Mouse (Mus musculus): ENCODE results near the gene Tsg101. TPM values are rescaled to one million over a fixed set of nuclear protein-coding genes. Genes with fewer than 3 reads are reported as not detected.

Tsg101 gene
- polyA plus RNA-seq, 1 experiment from 2014 or later, result 165 TPM

DNA sequence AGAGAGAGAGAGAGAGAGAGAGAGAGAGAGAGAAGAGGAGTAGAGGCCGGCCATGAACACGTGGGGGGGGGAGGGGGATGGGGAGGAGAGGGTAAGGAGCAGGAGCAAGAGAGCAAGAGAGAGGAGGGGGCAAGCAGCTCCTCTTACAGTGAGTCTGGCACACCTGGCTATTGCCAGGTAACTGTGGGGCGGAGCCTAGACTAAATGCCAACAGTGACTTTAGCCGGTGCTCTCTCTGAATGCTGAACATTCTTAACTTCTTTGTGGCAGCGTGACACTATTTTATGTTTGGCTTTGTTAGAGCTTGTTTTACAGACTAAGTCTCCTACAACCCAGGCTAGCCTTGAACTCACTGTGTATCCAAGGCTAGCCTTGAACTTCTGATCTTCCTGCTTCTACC is 77.5 kb downstream of the Tsg101 start:
- H3K9me3 ChIP-seq (ENCODE audit: control insufficient read depth, low read length), result no peaks in the 10 kb centered on the region
- no peak overlapping the region for H3K9ac ChIP-seq (ENCODE audit: low read length)
- H3K36me3 ChIP-seq (ENCODE audit: control insufficient read depth, insufficient read depth, low read length), result no peaks in the 10 kb centered on the region
- H3K27me3 ChIP-seq (ENCODE audit: control insufficient read depth, insufficient read depth, low read depth, low read length), result no peaks in the 10 kb centered on the region
- no peak for ATAC-seq (ENCODE audit: low read depth)
- no peak overlapping the region for H3K4me2 ChIP-seq (ENCODE audit: low read depth, low read length)
- no peak overlapping the region for H3K27ac ChIP-seq (ENCODE audit: low read length)
- no peak overlapping the region for H3K4me3 ChIP-seq (ENCODE audit: low read length)
- peaks cover 55% of the 10 kb centered on the region for H3K4me1 ChIP-seq (replicated peaks; ENCODE audit: control insufficient read depth, insufficient read depth, low read length)
- 30% methylated on average over 5 of the region's 5 CpGs for WGBS

DNA sequence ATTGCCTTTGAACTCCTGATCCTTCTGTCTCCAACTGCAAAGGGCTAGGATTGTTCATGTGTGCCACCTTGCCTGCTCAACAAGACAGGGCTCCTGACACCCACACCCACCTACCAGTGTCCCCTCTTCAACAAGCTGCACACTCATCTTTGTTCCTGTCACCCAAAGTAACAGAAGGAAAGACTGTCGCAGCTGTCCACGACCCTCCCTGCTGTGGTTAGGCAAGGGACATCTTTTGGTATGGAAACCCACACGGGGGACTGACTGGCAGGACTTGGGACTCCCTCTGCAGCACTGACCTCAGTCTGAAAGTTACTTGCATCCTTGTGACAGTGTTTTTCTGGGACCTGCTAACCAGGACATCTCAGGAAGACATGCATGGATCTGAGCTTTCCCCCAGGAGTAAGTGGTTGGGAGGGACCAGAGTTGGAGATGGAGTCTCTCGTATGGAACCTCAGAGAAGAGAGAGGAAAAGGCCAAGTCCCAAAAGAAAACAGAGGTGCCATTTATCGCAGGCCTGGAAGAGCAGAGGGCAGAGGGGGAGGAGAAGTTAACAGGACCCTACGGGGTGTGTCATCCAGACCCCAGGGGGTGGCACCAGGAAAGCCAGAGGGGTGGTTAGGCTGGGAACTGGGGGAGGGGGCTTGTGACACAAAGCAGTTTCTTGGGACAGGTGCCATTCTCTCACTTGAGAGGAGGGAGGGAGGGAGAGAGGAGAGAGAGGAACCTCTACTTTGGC is 78.8 kb downstream of the Tsg101 start, which contains the start of gene Ldha:
Ldha (plus strand) TSS at position 689 of the 739 bp plus-strand sequence.
- no peaks in the 10 kb centered on the region for H3K27me3 ChIP-seq (ENCODE audit: control insufficient read depth, insufficient read depth, low read depth, low read length)
- peak within 1 kb of the TSS; percentile 89 for H3K27ac ChIP-seq (ENCODE audit: low read length)
- 25% methylated on average over 6 of the region's 6 CpGs for WGBS
- H3K9ac ChIP-seq (ENCODE audit: low read length), result no peak within 1 kb of the TSS
- ATAC-seq (ENCODE audit: low read depth), result no peak
- H3K36me3 ChIP-seq (ENCODE audit: control insufficient read depth, insufficient read depth, low read length), result no peaks in the 10 kb centered on the region
- peak within 1 kb of the TSS; percentile 12; the same call in 1 of the 2 replicates for H3K4me2 ChIP-seq (ENCODE audit: low read depth, low read length)
- H3K4me1 ChIP-seq (replicated peaks; ENCODE audit: control insufficient read depth, insufficient read depth, low read length), result peaks cover 50% of the 10 kb centered on the region
- no peak within 1 kb of the TSS for H3K4me3 ChIP-seq (ENCODE audit: low read length)
- no peaks in the 10 kb centered on the region for H3K9me3 ChIP-seq (ENCODE audit: control insufficient read depth, low read length)

DNA sequence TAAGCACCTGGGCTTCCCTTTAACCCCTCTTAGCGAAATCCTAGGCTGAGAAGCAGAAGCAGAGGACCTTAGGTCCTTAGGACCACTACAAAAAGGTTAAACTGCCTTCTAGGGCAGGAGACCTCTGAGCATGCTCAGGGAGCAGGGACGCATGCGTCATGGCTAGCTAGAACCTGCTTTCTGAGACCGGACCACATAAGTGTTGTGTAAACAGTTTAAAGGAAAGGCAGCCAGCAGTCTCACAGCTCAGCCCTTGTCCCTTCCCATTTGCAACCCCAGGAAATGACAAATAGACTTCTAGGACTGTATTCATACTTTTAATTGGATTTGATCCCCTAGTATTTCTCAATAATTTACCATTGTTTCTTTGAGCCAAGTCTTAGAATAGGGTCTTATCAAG is 79.4 kb downstream of the Tsg101 start:
- Histone ChIP-seq H3K4me3 (ENCODE audit: low read length) (no peak overlapping the region), H3K9me3 (ENCODE audit: control insufficient read depth, low read length) (no peaks in the 10 kb centered on the region), H3K9ac (ENCODE audit: low read length) (no peak overlapping the region), H3K27me3 (ENCODE audit: control insufficient read depth, insufficient read depth, low read depth, low read length) (no peaks in the 10 kb centered on the region), H3K4me1 (replicated peaks; ENCODE audit: control insufficient read depth, insufficient read depth, low read length) (peaks cover 50% of the 10 kb centered on the region), H3K4me2 (ENCODE audit: low read depth, low read length) (peak overlapping the region; percentile 12; the same call in 1 of the 2 replicates), H3K27ac (ENCODE audit: low read length) (peak overlapping the region; percentile 89), H3K36me3 (ENCODE audit: control insufficient read depth, insufficient read depth, low read length) (no peaks in the 10 kb centered on the region)
- peak; percentile 58 for ATAC-seq (ENCODE audit: low read depth)
- 19% methylated on average over 4 of the region's 4 CpGs for WGBS

DNA sequence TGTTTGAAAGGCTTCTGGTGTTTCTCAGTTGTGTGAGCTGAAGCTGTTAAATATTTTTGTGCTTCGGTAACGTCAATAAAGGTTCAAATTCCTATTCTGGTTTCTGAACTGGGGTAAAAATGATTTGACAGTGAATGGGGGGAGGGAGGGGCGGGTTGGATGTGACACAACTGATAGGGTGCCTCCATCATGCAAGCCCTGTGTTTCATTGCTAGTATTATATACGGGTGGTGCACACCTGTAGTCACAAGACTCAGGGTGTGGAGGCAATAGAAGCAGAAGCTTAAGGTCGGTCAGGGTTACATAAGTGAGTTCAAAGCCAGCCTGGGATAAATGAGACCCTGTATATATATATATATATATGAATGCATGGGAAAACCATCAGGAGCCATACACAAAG is 79.9 kb downstream of the Tsg101 start:
- H3K9ac ChIP-seq (ENCODE audit: low read length), result no peak overlapping the region
- H3K4me2 ChIP-seq (ENCODE audit: low read depth, low read length), result no peak overlapping the region; the same call in 1 of the 2 replicates
- H3K4me3 ChIP-seq (ENCODE audit: low read length), result no peak overlapping the region
- peak overlapping the region; percentile 89 for H3K27ac ChIP-seq (ENCODE audit: low read length)
- 74% methylated on average over 5 of the region's 5 CpGs for WGBS
- no peaks in the 10 kb centered on the region for H3K36me3 ChIP-seq (ENCODE audit: control insufficient read depth, insufficient read depth, low read length)
- no peaks in the 10 kb centered on the region for H3K9me3 ChIP-seq (ENCODE audit: control insufficient read depth, low read length)
- no peak for ATAC-seq (ENCODE audit: low read depth)
- H3K4me1 ChIP-seq (replicated peaks; ENCODE audit: control insufficient read depth, insufficient read depth, low read length), result peaks cover 46% of the 10 kb centered on the region
- no peaks in the 10 kb centered on the region for H3K27me3 ChIP-seq (ENCODE audit: control insufficient read depth, insufficient read depth, low read depth, low read length)

DNA sequence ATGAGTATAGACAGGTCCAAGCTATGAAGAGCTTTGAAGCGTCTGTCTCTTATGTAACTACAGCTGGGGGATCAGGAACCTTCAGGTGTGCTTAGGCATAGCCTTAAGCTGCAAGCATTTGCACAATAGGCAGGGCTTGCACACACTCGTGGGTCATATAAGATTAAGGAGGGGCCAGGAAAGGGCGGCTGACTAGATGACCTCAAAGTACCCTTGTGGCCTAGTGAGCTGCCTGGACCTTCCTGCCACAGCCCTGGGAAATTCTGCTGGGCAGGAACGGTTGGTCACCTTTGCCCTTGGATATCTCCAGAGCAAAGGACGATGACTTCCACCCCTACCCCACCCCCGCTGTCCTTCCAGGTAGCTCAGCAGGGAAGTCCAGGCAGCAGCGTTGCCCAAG is 80.3 kb downstream of the Tsg101 start:
- peak; percentile 3 for ATAC-seq (ENCODE audit: low read depth)
- H3K4me3 ChIP-seq (ENCODE audit: low read length), result no peak overlapping the region
- H3K27me3 ChIP-seq (ENCODE audit: control insufficient read depth, insufficient read depth, low read depth, low read length), result no peaks in the 10 kb centered on the region
- 43% methylated on average over 7 of the region's 7 CpGs for WGBS
- no peaks in the 10 kb centered on the region for H3K9me3 ChIP-seq (ENCODE audit: control insufficient read depth, low read length)
- H3K4me1 ChIP-seq (replicated peaks; ENCODE audit: control insufficient read depth, insufficient read depth, low read length), result peaks cover 43% of the 10 kb centered on the region
- H3K36me3 ChIP-seq (ENCODE audit: control insufficient read depth, insufficient read depth, low read length), result no peaks in the 10 kb centered on the region
- H3K4me2 ChIP-seq (ENCODE audit: low read depth, low read length), result peak overlapping the region; percentile 20
- peak overlapping the region; percentile 89 for H3K27ac ChIP-seq (ENCODE audit: low read length)
- no peak overlapping the region for H3K9ac ChIP-seq (ENCODE audit: low read length)

Other genes starting within 250 kb of the Tsg101 start
- 0.18 and 0.57 TPM in 2 replicates for gene Tph1, start 247.4 kb downstream of the Tsg101 start, polyA plus RNA-seq (2015; fragmentation: Nextera tagmentation; extraction: Ambion mirVana)
- 29.4 and 29.8 TPM in 2 replicates for gene Saal1, start 209.3 kb downstream of the Tsg101 start, polyA plus RNA-seq (2015; fragmentation: Nextera tagmentation; extraction: Ambion mirVana)
- gene Saa3, start 204.3 kb downstream of the Tsg101 start, polyA plus RNA-seq (2015; fragmentation: Nextera tagmentation; extraction: Ambion mirVana), result 0.35 and 0.43 TPM in 2 replicates
- 0.16 TPM in 1 of 2 replicates, not detected in the other for gene Saa4, start 187.4 kb downstream of the Tsg101 start, polyA plus RNA-seq (2015; fragmentation: Nextera tagmentation; extraction: Ambion mirVana)
- 0.55 TPM in 1 of 2 replicates, not detected in the other for gene Saa1, start 177.0 kb downstream of the Tsg101 start, polyA plus RNA-seq (2015; fragmentation: Nextera tagmentation; extraction: Ambion mirVana)
- gene Saa2, start 168.2 kb downstream of the Tsg101 start, polyA plus RNA-seq (2015; fragmentation: Nextera tagmentation; extraction: Ambion mirVana), result not detected in 2 replicates
- gene Hps5, start 123.9 kb downstream of the Tsg101 start, polyA plus RNA-seq (2015; fragmentation: Nextera tagmentation; extraction: Ambion mirVana), result 21.4 and 23.5 TPM in 2 replicates
- 40.6 and 41.7 TPM in 2 replicates for gene Gtf2h1, start 123.9 kb downstream of the Tsg101 start, polyA plus RNA-seq (2015; fragmentation: Nextera tagmentation; extraction: Ambion mirVana)
- gene Ldha, start 78.5 kb downstream of the Tsg101 start, polyA plus RNA-seq (2015; fragmentation: Nextera tagmentation; extraction: Ambion mirVana), result 1,668 and 1,763 TPM in 2 replicates
- 0.14 and 0.67 TPM in 2 replicates for gene Ldhc, start 58.8 kb downstream of the Tsg101 start, polyA plus RNA-seq (2015; fragmentation: Nextera tagmentation; extraction: Ambion mirVana)
- 15.0 and 16.6 TPM in 2 replicates for gene Uevld, start 38.6 kb upstream of the Tsg101 start, polyA plus RNA-seq (2015; fragmentation: Nextera tagmentation; extraction: Ambion mirVana)
- gene Gm9999, start 63.6 kb upstream of the Tsg101 start, polyA plus RNA-seq (2015; fragmentation: Nextera tagmentation; extraction: Ambion mirVana), result not detected in 2 replicates
- 23.9 and 24.0 TPM in 2 replicates for gene Spty2d1, start 88.4 kb upstream of the Tsg101 start, polyA plus RNA-seq (2015; fragmentation: Nextera tagmentation; extraction: Ambion mirVana)
- gene Tmem86a, start 130.6 kb upstream of the Tsg101 start, polyA plus RNA-seq (2015; fragmentation: Nextera tagmentation; extraction: Ambion mirVana), result 40.4 and 41.7 TPM in 2 replicates
- gene Ptpn5, start 213.7 kb upstream of the Tsg101 start, polyA plus RNA-seq (2015; fragmentation: Nextera tagmentation; extraction: Ambion mirVana), result 5.9 and 6.9 TPM in 2 replicates